Mouse (Mus musculus): ENCODE measurements around the gene Cldn3.

The Cldn3 gene

DNA sequence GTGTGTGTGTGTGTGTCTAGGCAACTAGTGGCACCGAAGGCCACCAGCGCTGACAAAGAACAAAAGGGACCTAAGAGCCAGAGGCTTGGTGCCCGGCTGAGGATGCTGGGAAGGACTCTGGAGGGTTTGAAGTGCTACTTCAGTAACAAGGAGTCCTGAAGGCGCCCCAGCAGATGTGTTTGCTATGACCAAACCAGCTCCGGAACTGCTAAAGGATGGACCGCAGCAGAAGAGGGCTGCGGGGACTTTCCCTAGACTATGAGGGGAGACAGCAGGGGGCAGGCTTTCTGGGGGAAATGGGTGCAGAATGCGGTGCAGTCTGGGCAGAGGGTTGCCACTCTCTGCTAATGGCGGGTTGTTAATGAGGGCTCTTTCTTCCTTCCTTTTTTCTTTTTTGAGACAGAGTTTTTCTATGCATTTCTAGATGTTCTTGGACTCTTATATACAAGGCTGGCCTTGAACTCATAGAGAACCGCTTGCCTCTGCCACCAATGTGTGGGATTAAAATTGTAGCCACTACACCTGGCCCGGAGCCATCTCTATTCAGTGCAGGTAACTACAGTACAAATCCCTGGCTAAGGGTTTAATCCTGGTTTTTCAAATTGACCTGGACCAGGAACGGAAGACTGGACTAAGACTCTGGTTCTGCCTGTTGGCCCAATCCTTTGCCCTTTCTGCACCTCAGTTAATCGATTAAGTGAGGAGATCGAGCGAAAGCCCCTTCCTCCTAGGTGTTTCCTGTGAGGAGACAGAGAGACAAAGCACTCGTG, 22.0 kb downstream of the Cldn3 start:
- DNase-seq (ENCODE audit: low spot score): no peak

DNA sequence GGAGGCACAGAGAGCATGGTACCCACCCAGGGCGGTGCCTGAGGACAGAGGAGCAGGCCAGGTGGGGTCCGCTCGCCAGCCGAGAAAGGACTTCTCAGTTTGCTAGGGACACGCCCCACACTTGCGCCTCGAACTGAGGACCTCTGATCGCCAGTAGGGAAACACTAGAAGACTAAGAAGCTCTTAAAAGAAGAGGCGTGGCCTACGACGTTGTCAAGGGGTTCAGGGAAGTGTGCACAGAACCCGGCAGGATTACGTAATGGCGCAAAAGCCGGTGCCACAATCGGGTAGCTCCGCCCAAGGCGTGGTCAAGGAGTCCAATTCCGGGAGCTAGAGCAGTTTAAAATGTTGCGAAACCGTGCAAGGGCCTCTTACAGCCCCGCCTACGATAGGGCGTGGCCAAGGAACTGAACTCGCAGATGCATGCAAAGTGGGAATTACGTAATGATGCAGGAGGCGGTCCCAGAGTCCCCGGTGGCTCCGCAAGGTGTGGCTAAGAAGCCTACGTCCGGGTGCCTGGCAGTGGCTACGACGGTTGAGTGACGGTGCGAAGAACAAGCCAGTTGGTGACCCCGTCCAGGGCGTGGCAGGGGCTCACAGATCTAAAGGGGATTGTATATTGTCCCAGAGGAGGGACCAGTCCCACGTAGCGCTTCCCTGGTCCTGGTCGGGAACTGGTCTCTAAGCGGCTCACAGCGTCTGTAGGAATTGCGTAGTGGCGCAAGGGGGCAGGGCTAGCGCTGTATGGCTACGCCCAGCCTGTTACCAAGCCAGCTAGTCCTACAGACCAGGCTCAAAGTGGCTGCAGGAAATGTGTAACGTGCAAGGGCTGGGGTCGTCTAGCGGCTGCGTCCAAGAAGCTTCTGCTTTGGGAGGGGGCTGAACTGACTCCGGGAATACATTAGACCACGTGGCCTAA, 22.9 kb downstream of the Cldn3 start, which contains the start of gene Abhd11:
Abhd11 (plus strand) TSS at position 482 of the 919 bp plus-strand sequence.
- DNase-seq (ENCODE audit: low spot score): peak; percentile 100

DNA sequence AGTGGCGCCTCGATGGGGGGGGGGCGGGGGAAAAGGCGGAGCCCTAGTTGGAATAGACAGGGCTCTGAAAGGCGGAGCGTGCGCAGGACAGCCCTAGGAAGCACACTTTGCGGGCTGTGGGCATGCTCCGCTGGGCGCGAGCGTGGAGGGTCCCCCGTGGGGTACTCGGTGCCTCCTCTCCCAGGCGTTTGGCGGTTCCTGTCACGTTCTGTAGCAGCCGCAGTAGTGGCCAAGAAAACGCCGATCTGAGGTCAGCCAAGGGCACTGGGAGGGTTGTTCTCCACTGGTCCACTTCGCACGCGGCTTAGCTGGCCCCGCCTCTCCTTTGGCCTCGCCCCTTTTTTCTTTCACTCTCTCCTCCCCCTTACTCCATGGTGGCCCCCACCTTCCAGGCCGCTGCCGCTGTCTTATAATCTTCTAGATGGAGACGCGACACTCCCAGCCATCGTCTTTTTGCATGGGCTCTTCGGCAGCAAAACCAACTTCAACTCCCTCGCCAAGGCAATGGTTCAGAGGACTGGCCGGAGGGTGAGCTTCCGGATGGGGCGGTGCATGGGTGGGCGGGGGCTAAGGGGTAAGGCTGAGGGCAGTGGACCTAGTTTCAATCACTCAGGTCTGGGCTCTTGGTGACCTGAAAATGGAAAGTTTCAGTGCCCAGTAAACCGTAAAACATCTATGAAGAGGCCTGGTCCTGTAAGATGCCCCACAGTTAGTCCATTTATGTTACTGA, 23.7 kb downstream of the Cldn3 start:
- DNase-seq (ENCODE audit: low spot score): peak; percentile 92

DNA sequence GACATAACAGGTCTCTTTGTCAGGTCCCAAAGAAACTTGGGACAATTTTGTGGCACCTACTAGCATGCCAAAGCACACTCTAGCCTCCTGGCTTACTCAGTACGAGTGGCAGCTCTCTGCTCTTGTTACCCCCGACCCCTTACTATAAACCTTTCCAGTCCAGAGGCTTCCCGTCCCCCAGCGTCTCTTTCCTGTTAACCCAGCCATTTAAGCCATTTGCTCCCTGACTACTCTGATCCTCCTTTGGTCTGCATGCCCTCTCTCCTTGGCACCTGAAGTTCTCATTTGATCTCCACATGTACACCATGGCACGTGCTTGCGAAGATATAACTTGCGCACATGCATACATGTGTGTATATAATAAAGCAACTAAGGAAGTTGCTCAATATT, 24.3 kb downstream of the Cldn3 start:
- no peak for DNase-seq (ENCODE audit: low spot score)

DNA sequence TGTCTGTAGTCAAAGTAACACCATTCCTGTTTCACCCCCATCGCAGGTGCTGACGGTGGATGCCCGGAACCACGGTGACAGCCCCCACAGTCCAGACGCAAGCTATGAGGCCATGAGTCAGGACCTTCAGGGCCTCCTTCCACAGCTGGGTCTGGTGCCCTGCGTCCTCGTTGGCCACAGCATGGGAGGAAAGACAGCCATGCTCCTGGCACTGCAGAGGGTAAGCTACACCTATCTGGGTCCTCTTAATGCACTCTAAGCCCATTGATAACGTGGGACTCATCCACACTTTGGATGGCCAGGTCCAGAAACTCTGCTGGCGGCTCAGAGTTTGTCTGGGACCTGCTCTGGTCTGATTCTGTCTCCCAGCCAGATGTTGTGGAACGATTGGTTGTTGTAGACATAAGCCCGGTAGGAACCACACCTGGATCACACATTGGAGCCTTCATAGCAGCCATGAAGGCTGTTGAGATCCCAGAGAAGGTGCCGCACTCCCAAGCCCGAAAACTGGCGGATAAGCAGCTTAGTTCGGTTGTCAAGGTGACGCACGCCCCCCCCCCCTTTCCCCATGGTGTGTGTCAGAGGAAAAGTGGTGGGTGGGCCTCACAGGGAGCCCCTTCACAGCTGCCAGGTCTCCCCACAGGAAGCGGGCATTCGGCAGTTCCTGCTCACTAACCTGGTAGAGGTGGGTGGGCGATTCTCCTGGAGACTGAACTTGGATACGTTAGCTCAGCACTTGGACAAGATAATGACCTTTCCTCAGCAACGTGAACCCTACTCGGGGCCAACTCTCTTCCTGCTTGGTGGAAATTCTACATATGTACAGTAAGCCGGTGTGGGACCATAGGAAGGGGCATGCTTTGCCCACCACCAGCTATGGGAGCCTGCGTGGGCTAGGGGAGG, 25.1 kb downstream of the Cldn3 start:
- no peak for DNase-seq (ENCODE audit: low spot score)

DNA sequence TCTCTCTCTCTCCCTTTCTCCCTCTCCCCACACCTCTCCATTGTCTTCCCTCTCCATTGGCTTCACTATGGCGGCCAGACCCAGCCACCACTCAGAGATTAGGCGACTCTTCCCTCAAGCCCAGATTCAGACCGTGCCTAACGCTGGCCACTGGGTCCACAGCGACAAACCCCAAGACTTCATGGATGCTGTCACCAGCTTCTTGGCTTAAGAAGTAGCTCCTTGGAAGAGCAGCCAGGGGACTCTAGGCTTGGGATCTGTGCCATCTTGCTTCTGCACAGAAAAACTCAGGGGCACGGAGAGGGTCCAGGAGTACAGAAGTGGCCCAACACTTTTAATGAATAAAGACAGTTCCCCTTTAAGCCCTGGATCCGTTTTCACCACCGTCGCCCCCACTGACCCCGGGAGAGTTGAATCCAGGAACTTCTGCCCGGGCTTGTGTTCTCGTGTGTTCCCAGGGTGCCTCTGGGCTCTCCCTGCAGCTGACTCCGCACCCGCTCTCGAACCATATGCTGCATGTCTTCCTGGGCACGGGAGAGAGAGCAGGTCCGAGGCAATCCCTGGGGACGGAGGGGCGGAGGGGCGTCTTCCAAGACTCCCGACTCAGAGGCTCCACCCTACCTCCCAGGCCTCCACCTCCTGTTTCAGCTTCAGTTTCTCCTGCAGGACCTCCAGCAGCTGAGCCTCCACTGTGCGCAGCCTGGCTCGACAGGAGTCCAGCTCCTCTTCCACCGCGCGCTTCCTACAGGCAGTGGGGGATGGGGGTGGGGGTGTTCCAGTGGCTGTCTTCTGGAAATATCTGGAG, 26.0 kb downstream of the Cldn3 start:
- DNase-seq (ENCODE audit: low spot score): peak; percentile 47

DNA sequence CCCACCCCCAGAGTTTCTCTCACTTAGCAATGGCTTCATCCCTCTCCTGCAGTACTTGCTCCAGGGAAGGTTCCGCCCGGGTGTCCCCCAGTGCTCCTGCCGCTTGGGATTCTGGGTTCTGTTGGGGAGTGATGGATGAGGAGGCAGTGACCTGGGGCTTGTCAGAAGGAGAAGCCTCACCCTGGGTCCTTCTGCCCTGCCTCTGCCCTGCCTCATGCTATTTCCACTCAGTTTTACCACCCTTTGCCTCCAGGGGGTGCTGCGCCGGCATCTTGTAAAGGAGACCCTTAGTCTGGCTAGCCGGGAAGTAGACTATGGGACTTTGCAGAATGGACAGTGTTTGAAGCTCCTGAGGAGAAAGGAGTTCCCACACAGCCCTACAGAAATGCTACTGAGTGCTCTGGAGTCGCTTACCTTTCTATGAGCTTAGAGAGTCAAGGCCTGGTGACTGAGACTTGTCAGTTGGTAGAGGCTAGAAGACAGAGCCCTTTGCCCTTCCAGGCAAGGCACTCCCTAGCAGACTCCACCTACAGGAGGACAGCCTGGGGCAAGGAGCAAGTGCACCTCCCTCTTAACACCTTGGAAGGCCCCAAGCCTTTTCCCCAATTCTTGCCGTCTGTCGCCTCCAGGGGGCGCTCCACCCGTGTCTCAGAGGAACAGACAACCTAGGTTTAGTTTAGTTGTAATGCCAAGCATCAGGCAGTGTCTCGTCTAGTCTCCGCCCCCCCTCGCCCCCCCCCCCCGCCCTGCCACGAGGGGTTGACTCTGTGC, 26.8 kb downstream of the Cldn3 start:
- DNase-seq (ENCODE audit: low spot score): peak; percentile 85

DNA sequence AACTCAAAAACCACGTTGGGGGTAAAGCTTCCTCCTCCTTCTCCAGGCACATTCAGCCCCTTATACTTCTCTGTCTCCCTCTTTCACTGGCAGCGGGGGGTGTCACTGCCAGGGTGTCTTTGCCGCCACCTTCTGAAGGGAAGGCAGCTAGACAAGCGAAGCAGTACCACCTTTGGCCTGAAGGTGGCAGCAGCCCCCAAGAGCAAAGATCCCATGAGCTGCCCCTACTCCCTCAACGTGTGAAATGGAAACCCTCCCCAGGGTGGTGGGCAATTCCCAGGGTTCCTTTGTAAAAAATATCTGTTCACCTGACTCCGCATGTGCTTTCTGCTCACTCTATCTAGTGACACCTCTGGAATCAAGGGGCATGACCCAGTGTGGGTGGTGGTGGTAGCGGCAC, 29.5 kb downstream of the Cldn3 start:
- peak; percentile 83 for DNase-seq (ENCODE audit: low spot score)

DNA sequence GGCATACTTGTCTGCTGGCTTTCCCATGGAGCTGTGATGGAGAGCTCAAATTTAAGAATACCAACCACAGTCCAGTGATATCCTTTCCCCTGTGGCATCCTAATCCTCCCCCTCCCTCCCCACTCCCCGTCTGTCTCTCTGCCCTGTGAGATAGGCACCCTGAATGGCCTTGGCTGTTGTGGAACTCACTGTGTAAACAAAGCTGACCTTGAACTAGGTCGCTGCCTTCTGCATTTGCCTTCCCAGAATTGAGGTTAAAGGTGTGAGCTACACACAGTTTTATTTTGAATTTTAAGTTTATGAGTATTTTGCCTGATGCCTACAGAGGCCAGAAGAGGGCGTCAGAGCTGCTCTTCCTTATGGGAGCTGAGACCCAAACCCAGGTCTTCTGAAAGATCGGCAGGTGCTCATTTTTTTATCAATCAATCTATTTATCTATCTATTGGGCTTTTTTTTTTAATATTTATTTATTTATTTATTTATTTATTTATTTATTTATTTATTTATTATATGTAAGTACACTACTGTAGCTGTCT, 30.3 kb downstream of the Cldn3 start:
- DNase-seq (ENCODE audit: low spot score): no peak

DNA sequence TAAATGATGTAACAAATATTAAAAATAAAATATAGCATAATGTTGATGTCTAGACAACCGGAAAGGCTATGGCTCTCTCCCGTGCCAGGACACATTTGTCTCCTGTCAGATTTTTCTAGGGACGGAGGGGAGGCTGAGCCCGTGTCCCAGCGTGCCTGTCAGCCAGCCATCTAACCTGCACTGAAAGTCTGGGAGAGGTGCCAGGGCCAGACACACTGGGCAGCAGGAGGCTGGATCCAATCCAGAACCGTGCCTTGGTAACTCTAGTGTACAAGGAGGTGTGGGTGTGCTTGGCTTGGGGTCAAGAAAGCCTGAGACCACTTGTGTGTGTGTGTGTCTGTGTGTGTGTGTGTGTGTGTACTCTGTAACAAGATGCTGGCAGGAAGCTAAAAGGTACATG, 35.8 kb downstream of the Cldn3 start:
- DNase-seq (ENCODE audit: low spot score): no peak

DNA sequence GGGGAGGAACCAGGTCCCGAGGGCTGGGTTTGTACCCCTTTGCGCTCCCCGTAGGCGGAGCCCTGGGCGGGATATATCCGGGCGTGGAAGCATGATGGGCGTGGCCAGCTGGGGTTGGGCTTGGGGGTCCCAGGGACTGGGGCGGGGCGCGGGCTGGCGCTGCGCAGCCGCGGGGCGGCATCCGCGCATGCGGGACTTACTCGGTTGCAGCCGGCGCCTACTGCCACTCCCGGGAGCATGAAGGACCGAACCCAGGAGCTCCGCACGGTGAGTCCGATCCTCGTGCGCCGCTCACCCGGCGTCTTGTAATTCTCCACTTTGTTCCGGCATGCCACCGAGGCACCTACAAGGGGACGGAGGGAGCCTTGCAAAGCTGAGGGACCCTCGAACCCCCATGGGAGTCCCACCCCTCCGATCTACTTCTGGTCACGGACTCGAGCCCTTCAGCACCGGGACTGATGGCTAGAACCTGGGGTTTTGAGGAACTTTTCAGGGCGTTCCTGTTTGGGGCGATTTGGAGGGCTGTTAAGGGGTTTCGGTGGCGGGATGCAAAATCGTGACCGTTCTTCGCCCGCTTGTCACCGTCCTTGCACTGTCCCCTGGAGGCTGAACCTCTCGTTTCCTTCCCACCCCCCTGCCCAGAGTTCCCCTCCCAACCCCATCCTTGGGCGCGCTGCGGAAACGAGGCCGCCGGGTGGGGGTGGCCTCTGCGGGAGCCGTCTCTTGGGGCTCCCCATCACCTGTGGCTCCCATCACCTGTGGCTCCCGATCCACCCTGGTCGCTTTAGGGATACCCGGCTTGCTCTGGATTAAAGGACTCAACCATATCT, 37.5 kb downstream of the Cldn3 start, which contains the start of gene Stx1a:
Stx1a (plus strand) TSS at position 139 of the 830 bp plus-strand sequence.
- peak; percentile 95 for DNase-seq (ENCODE audit: low spot score)

DNA sequence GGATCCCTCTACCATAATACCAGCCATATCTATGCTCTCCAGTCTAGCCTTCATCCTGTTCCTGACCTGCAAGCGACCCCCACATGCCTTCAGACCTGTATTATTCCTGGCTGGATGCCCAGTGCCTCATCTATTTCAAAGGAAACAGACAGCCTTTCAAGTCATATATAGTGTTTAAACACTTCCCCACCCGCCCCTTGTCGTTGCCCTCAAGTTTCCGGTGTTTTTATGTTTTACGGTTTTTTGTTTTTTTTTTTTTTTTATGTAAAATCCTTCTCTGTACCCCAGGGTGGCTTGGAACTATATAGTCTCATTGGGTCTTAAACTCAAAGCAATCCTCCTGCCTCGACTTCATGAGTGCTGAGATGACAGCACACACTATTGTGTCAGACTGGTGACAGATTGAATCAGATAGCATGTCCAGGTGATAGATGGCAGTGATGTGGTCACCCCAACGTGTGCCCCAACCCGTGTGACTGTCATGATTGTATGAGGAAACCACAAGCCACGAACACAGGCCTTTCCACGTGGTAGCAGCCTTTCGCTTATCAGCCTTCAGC, 38.7 kb downstream of the Cldn3 start:
- no peak for DNase-seq (ENCODE audit: low spot score)

DNA sequence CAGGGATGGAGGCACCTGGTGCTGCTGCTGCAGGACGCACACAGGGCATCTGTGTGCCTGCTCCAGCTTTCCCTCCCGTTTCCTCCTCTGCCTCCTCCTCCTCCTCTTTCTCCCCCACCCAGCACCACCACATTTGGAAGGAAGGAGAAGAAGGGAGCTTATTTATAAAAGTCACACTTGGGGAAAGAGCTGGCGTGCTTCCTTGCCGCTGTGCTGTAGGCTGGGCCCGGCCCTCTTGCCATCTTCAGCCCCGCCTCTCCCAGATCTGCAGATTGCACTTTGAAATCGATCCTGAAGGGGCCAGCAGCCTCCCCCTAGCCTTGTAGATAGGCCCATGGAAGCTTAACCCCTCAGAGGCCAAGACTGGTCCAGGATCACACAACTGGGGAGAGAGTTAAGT, 39.9 kb downstream of the Cldn3 start:
- DNase-seq (ENCODE audit: low spot score): peak; percentile 52

DNA sequence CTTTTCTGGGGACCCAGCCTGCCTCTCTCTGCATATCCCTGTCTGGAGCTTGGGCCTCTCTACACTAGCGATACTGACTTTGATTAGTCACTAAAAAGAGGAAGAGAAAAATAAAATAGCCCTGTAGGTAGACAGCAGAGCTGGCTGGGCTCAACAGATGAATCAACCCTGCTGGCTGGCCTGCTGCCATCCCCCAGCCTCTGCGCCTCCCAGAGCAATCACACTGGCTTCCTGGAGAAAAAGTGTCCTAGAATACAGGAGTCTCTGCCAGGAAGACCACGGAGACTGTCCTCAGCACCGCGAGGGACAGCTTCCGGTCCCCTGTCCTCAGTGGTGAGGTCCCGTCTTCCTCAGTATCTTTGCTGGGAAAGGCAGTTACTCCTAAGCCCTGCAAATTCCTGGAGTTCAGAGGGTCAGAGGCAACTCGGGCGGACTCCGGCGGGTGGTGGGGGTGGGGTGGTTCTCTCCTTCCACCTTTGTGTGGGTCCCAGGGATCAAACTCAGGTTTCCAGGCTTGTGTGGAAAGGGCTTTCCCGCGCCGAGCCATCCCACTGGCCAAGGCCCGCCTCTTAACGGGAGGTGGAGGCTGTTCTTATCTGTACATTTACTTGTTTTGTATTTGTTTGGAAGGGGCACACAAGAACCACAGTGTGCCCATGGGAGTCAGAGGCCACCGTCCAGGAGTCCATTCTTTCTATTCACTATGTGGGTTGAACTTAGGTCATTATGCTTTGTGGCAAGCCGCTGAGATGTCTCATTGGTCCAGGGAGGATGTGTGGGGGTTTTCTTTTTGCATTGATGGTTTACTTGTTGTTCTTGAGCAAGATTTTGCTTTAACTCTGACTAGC, 43.2 kb downstream of the Cldn3 start:
- DNase-seq (ENCODE audit: low spot score): no peak

DNA sequence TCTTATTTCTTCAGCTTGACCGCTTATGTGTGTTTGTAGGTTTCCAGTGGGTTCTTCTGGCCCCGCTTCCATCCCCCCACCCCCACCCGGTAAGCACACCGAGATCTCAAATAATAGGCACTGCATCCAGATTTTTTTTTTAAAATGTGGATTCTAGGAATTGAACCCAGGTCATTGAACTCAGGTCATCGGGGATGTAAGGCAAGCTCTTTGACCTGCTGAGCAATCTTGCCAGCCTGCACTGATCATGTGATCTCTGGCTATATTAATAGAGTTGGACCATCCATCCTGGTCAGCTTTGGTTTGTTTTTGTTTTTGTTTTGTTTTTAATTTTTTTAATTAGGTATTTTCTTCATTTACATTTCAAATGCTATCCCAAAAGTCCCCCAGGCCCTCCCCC, 46.6 kb downstream of the Cldn3 start:
- DNase-seq (ENCODE audit: low spot score): no peak

DNA sequence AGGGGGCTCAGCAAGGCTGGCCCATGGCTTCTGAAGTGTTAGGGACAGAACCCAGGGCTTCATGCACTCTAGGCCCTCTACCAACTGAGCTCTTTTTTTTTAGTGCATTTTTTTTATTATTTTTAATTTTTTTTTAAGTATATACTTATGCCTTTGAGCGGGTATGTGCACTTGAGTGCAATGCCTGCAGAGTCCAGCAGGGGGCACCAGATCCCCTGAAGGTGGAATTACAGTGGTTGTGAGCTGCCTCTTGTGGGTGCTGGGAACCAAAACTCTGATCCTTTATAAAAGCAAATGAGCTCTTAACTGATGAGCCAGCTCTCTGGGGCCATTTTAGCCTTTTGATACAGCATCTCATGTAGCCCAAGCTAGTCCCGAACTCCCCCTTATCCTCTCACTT, 48.6 kb downstream of the Cldn3 start:
- DNase-seq (ENCODE audit: low spot score): no peak

All from embryo, embryonic 10 days (tissue).